Mouse (Mus musculus) liver, adult 2 months (tissue): Measurements from ENCODE around the gene Lpcat3. TPM values are rescaled to one million over a fixed set of nuclear protein-coding genes. Genes with fewer than 3 reads are reported as not detected.

Experiments used
- DNase-seq: peaks from one replicate; pipeline ENCODE4 v3.0.0-alpha.2; 2011; ENCODE audit warnings: low read depth, low spot score; ENCODE audit errors: extremely low read depth
- H3K27ac ChIP-seq: fragments of 200-500 bp; replicated peaks from 2 replicates; pipeline ENCODE4 v1.5.1; 2012; ENCODE audit warnings: low read depth, mild to moderate bottlenecking, control low read depth, inconsistent platforms, low read length; ENCODE audit not compliant: insufficient read depth
- H3K27me3 ChIP-seq: fragments of 200-500 bp; 2 replicates; pipeline ENCODE4 v1.6.1; 2012; ENCODE audit warnings: mild to moderate bottlenecking, moderate library complexity, low read length, inconsistent platforms; ENCODE audit not compliant: control insufficient read depth, insufficient read depth
- H3K36me3 ChIP-seq: fragments of 200-500 bp; 2 replicates; pipeline ENCODE4 v1.6.1; 2012; ENCODE audit warnings: low read length, inconsistent platforms; ENCODE audit not compliant: control insufficient read depth, insufficient read depth
- H3K4me1 ChIP-seq: fragments of 200-500 bp; 2 replicates; pipeline ENCODE4 v1.6.1; 2011; ENCODE audit warnings: low read length; ENCODE audit not compliant: control insufficient read depth, insufficient read depth
- H3K4me3 ChIP-seq: fragments of 200-500 bp; 2 replicates; pipeline ENCODE4 v1.5.1; 2011; ENCODE audit warnings: low read depth, mild to moderate bottlenecking, control low read depth, low read length, moderate library complexity; ENCODE audit not compliant: insufficient read depth
- H3K79me2 ChIP-seq: fragments of 200-500 bp; 2 replicates; pipeline ENCODE4 v1.6.1; 2012; ENCODE audit warnings: inconsistent platforms, mild to moderate bottlenecking, low read length, moderate library complexity; ENCODE audit not compliant: control insufficient read depth, insufficient read depth
- H3K9ac ChIP-seq: fragments of 200-500 bp; 2 replicates; pipeline ENCODE4 v1.6.1; 2012; ENCODE audit warnings: low read depth, mild to moderate bottlenecking, control low read depth, inconsistent platforms, low read length
- CTCF ChIP-seq: fragments of 200-500 bp; IDR thresholded peaks from 2 replicates; pipeline ENCODE4 v1.5.1; 2011; ENCODE audit warnings: low read depth, low read length, control low read depth
- POLR2A ChIP-seq: fragments of 200-500 bp; IDR thresholded peaks from 2 replicates; pipeline ENCODE4 v1.6.1; 2011; ENCODE audit warnings: low read length, control low read depth; ENCODE audit not compliant: insufficient read depth; ENCODE audit errors: extremely low read depth
- WGBS: fragments of 180-500 bp; shearing (Covaris S2); methylation state at CpG from one replicate; pipeline ENCODE4 v1.1.7; 2018; 5-methylcytosine and 5-hydroxymethylcytosine counted together
- polyA plus RNA-seq: library from polyadenylated mRNA; depleted of rRNA; stranded (reverse); fragments of >200 nt; gene quantifications from 2 replicates; pipeline ENCODE4 v1.2.3, GENCODE M21; 2012; rRNA removed
- total RNA-seq: library from RNA; depleted of rRNA; stranded (reverse); fragments of >200 nt; gene quantifications from 2 replicates; pipeline ENCODE4 v1.2.3, GENCODE M21; 2014; rRNA removed

The Lpcat3 gene
- total and polyA plus RNA-seq, 2 experiments, result 72.4 to 188 TPM

- Histone ChIP-seq H3K27me3 (no peaks in the 10 kb centered on the region), H3K27ac (no peak overlapping the region), H3K9ac (no peak overlapping the region), H3K36me3 (peaks cover 2% of the 10 kb centered on the region), H3K4me3 (no peak overlapping the region), H3K4me1 (peaks cover 22% of the 10 kb centered on the region), H3K79me2 (peaks cover 25% of the 10 kb centered on the region)
- WGBS, result 56% methylated on average over 8 of the region's 8 CpGs
- TF ChIP-seq POLR2A, result no peak
- DNase-seq, result no peak
These were observed 87.6 kb downstream of the Lpcat3 start for GRCm38 (mm10) chr6:124750405-124750804.

DNA sequence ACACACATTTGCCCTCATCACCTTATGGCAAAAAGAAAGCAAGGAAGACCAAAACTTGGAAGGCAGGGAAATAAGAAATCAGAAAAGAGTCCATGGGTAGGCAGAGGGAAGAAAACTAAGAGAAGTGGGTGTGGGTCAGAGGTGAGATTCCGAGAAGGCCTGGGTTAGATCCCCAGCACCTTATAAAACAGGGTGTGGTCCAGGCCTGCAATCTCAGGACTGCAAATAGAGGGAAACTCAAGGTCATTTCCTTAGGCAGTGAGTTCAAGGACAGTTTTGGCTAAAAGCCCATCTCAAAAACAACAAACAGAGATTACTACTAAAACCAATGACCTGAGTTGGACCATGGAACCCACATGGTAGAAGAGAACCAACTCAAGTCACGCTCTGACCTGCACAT, 91.0 kb downstream of the Lpcat3 start:
- WGBS, result 39% methylated on average over 2 of the region's 2 CpGs

More for the DNA sequence above, 91.0 kb downstream of the Lpcat3 start:
- peak; percentile 88 for DNase-seq
- Histone ChIP-seq H3K27ac (no peak overlapping the region), H3K79me2 (peaks cover 38% of the 10 kb centered on the region), H3K27me3 (no peaks in the 10 kb centered on the region), H3K9ac (no peak overlapping the region), H3K4me3 (no peak overlapping the region), H3K4me1 (peaks cover 37% of the 10 kb centered on the region), H3K36me3 (peaks cover 2% of the 10 kb centered on the region; the same call in 1 of the 2 replicates)
- TF ChIP-seq POLR2A, result no peak
- no peak for TF ChIP-seq CTCF

Other genes starting within 250 kb of the Lpcat3 start
- 73.7 and 88.4 TPM in 2 replicates for gene Pex5, start 248.0 kb upstream of the Lpcat3 start, total RNA-seq
- gene Pex5, start 248.0 kb upstream of the Lpcat3 start, polyA plus RNA-seq, result 79.3 and 86.3 TPM in 2 replicates
- 1.6 and 2.7 TPM in 2 replicates for gene Clstn3, start 198.2 kb upstream of the Lpcat3 start, total RNA-seq
- 4.1 and 4.4 TPM in 2 replicates for gene Clstn3, start 198.2 kb upstream of the Lpcat3 start, polyA plus RNA-seq
- 53.6 and 59.5 TPM in 2 replicates for gene C1rl, start 169.9 kb upstream of the Lpcat3 start, total RNA-seq
- gene C1rl, start 169.9 kb upstream of the Lpcat3 start, polyA plus RNA-seq, result 67.3 and 73.0 TPM in 2 replicates
- 165 and 177 TPM in 2 replicates for gene C1ra, start 150.6 kb upstream of the Lpcat3 start, total RNA-seq
- 92.5 and 119 TPM in 2 replicates for gene C1ra, start 150.6 kb upstream of the Lpcat3 start, polyA plus RNA-seq
- gene C1s1, start 120.7 kb upstream of the Lpcat3 start, total RNA-seq, result 384 and 554 TPM in 2 replicates
- 174 and 206 TPM in 2 replicates for gene C1s1, start 120.7 kb upstream of the Lpcat3 start, polyA plus RNA-seq
- under 0.01 TPM in 1 of 2 replicates, not detected in the other for gene C1rb, start 92.7 kb upstream of the Lpcat3 start, total RNA-seq
- gene C1rb, start 92.7 kb upstream of the Lpcat3 start, polyA plus RNA-seq, result 0.12 TPM in 1 of 2 replicates, not detected in the other
- 0.09 TPM in 1 of 2 replicates, not detected in the other for gene C1s2, start 26.9 kb upstream of the Lpcat3 start, total RNA-seq
- gene C1s2, start 26.9 kb upstream of the Lpcat3 start, polyA plus RNA-seq, result not detected in 2 replicates
- 97.4 and 99.6 TPM in 2 replicates for gene Emg1, start 49.2 kb downstream of the Lpcat3 start, total RNA-seq
- gene Emg1, start 49.2 kb downstream of the Lpcat3 start, polyA plus RNA-seq, result 46.0 and 56.3 TPM in 2 replicates
- gene Phb2, start 49.3 kb downstream of the Lpcat3 start, total RNA-seq, result 140 and 151 TPM in 2 replicates
- 209 and 210 TPM in 2 replicates for gene Phb2, start 49.3 kb downstream of the Lpcat3 start, polyA plus RNA-seq
- 16.7 and 19.7 TPM in 2 replicates for gene Ptpn6, start 75.7 kb downstream of the Lpcat3 start, total RNA-seq
- gene Ptpn6, start 75.7 kb downstream of the Lpcat3 start, polyA plus RNA-seq, result 17.3 and 17.8 TPM in 2 replicates
- 125 and 140 TPM in 2 replicates for gene Grcc10, start 78.3 kb downstream of the Lpcat3 start, total RNA-seq
- gene Grcc10, start 78.3 kb downstream of the Lpcat3 start, polyA plus RNA-seq, result 203 and 216 TPM in 2 replicates
- gene Gm45234, start 93.0 kb downstream of the Lpcat3 start, total RNA-seq, result not detected in 2 replicates
- not detected in 2 replicates for gene Gm45234, start 93.0 kb downstream of the Lpcat3 start, polyA plus RNA-seq
- 1.4 and 1.5 TPM in 2 replicates for gene Atn1, start 93.5 kb downstream of the Lpcat3 start, total RNA-seq
- gene Atn1, start 93.5 kb downstream of the Lpcat3 start, polyA plus RNA-seq, result 9.6 and 10.9 TPM in 2 replicates
- gene Eno2, start 106.6 kb downstream of the Lpcat3 start, total RNA-seq, result 0.09 and 0.67 TPM in 2 replicates
- 0.19 and 0.34 TPM in 2 replicates for gene Eno2, start 106.6 kb downstream of the Lpcat3 start, polyA plus RNA-seq
- not detected in 2 replicates for gene Lrrc23, start 116.7 kb downstream of the Lpcat3 start, total RNA-seq
- not detected in 2 replicates for gene Lrrc23, start 116.7 kb downstream of the Lpcat3 start, polyA plus RNA-seq
- 9.9 and 14.1 TPM in 2 replicates for gene Spsb2, start 145.6 kb downstream of the Lpcat3 start, total RNA-seq
- 20.1 and 21.6 TPM in 2 replicates for gene Spsb2, start 145.6 kb downstream of the Lpcat3 start, polyA plus RNA-seq
- 422 and 433 TPM in 2 replicates for gene Tpi1, start 151.3 kb downstream of the Lpcat3 start, total RNA-seq
- 491 and 524 TPM in 2 replicates for gene Tpi1, start 151.3 kb downstream of the Lpcat3 start, polyA plus RNA-seq
- gene Usp5, start 166.5 kb downstream of the Lpcat3 start, total RNA-seq, result 50.5 and 55.9 TPM in 2 replicates
- 47.9 and 49.3 TPM in 2 replicates for gene Usp5, start 166.5 kb downstream of the Lpcat3 start, polyA plus RNA-seq
- 1.1 and 3.2 TPM in 2 replicates for gene Cdca3, start 166.5 kb downstream of the Lpcat3 start, total RNA-seq
- gene Cdca3, start 166.5 kb downstream of the Lpcat3 start, polyA plus RNA-seq, result 2.1 and 2.6 TPM in 2 replicates
- not detected in 2 replicates for gene Gnb3, start 177.2 kb downstream of the Lpcat3 start, total RNA-seq
- not detected in 2 replicates for gene Gnb3, start 177.2 kb downstream of the Lpcat3 start, polyA plus RNA-seq
- gene P3h3, start 194.7 kb downstream of the Lpcat3 start, total RNA-seq, result 2.1 and 2.5 TPM in 2 replicates
- 2.5 and 3.0 TPM in 2 replicates for gene P3h3, start 194.7 kb downstream of the Lpcat3 start, polyA plus RNA-seq
- gene Gpr162, start 201.0 kb downstream of the Lpcat3 start, total RNA-seq, result 0.09 and 0.27 TPM in 2 replicates
- gene Gpr162, start 201.0 kb downstream of the Lpcat3 start, polyA plus RNA-seq, result 0.42 and 0.44 TPM in 2 replicates
- 0.27 and 0.83 TPM in 2 replicates for gene Cd4, start 225.2 kb downstream of the Lpcat3 start, total RNA-seq
- 0.19 and 0.46 TPM in 2 replicates for gene Cd4, start 225.2 kb downstream of the Lpcat3 start, polyA plus RNA-seq
- 0.09 and 0.13 TPM in 2 replicates for gene Lag3, start 248.7 kb downstream of the Lpcat3 start, total RNA-seq
- 0.39 and 0.67 TPM in 2 replicates for gene Lag3, start 248.7 kb downstream of the Lpcat3 start, polyA plus RNA-seq